In genomic region chr16:14159746-14160131, GRCm38 (mm10) we compare ENCODE assay signal across 8 mouse cellular contexts. TPM values are rescaled to one million over a fixed set of nuclear protein-coding genes. Genes with fewer than 3 reads are reported as not detected.
A peak's percentile ranks its signal among the peaks of the same experiment; 100 is the strongest.
DNase-seq lines count a peak whose midpoint lies in the region; ATAC-seq and TF ChIP-seq lines count a peak whose summit lies in the region.

No protein-coding gene starts in this region.

- H3K4me1 ChIP-seq in ES-Bruce4 (ENCODE audit: control insufficient read depth, insufficient read depth, low read length) = no peaks in the 10 kb centered on the region
- H3K4me1 ChIP-seq in bone marrow macrophage, adult 2 months (ENCODE audit: control insufficient read depth, insufficient read depth, low read length) = peaks cover 22% of the 10 kb centered on the region
- H3K4me1 ChIP-seq in heart, embryonic 15.5 days (replicated peaks) = peaks cover 27% of the 10 kb centered on the region

- no peak for TF ChIP-seq EP300 in ES-Bruce4 (IDR thresholded peaks at IDR 0.05; ENCODE audit: insufficient read depth, low read depth, low read length)

- ATAC-seq in erythroid progenitor cell, adult 5-6 weeks (replicated peaks; ENCODE audit: low FRiP score, poor library complexity, severe bottlenecking) = peak; percentile 53
- no peak for ATAC-seq in heart, embryonic 15.5 days (replicated peaks; ENCODE audit: insufficient number of reproducible peaks, insufficient read depth, low FRiP score, low read depth)
- ATAC-seq in neutrophil, adult 5-6 weeks (ENCODE audit: extremely low read depth, insufficient number of reproducible peaks, low FRiP score, poor library complexity, severe bottlenecking) = peak; percentile 28

- TF ChIP-seq CTCF in ES-Bruce4 (IDR thresholded peaks at IDR 0.05; ENCODE audit: low read depth, low read length) = no peak
- no peak for TF ChIP-seq CTCF in bone marrow macrophage, adult 2 months (IDR thresholded peaks at IDR 0.05; ENCODE audit: low read depth, low read length)

- H3K27me3 ChIP-seq in ES-Bruce4 (ENCODE audit: control insufficient read depth, insufficient read depth, low read length, poor library complexity, severe bottlenecking) = no peaks in the 10 kb centered on the region
- no peaks in the 10 kb centered on the region for H3K27me3 ChIP-seq in heart, embryonic 15.5 days

- no peak for TF ChIP-seq POLR2A in ES-Bruce4 (IDR thresholded peaks at IDR 0.05; ENCODE audit: insufficient read depth, low read length)
- no peak for TF ChIP-seq POLR2A in bone marrow macrophage, adult 2 months (IDR thresholded peaks at IDR 0.05; ENCODE audit: borderline replicate concordance, low read depth, low read length)

- H3K4me3 ChIP-seq in ES-Bruce4 (ENCODE audit: low read depth, low read length) = peak overlapping the region; percentile 83
- H3K4me3 ChIP-seq in bone marrow macrophage, adult 2 months (ENCODE audit: insufficient read depth, low read length) = peak overlapping the region; percentile 91
- peak overlapping the region; percentile 88 for H3K4me3 ChIP-seq in heart, embryonic 15.5 days

- H3K36me3 ChIP-seq in ES-Bruce4 (ENCODE audit: control insufficient read depth, insufficient read depth, low read length, poor library complexity, severe bottlenecking) = no peaks in the 10 kb centered on the region; the same call in 1 of the 2 replicates
- no peaks in the 10 kb centered on the region for H3K36me3 ChIP-seq in heart, embryonic 15.5 days

- H3K9me3 ChIP-seq in ES-Bruce4 (replicated peaks; ENCODE audit: control insufficient read depth, insufficient read depth, low read length, poor library complexity, severe bottlenecking) = no peaks in the 10 kb centered on the region
- H3K9me3 ChIP-seq in heart, embryonic 15.5 days (replicated peaks) = no peaks in the 10 kb centered on the region

- peak overlapping the region; percentile 81 for H3K4me2 ChIP-seq in heart, embryonic 15.5 days

- under 1% methylated on average over 10 of the region's 10 CpGs for WGBS in heart, embryonic 15.5 days

- H3K9ac ChIP-seq in ES-Bruce4 (ENCODE audit: low read depth, poor library complexity, severe bottlenecking) = peak overlapping the region; percentile 77
- peak overlapping the region; percentile 93 for H3K9ac ChIP-seq in heart, embryonic 15.5 days

- peak; percentile 75 to 84 for DNase-seq in kidney, postnatal 4 days
- DNase-seq in lung, adult 18-20 months = peak; percentile 77 to 84
- peak; percentile 71 for DNase-seq in testis, postnatal 14 days (ENCODE audit: low spot score)

- peak overlapping the region; percentile 95 for H3K27ac ChIP-seq in ES-Bruce4 (ENCODE audit: insufficient read depth, low read length)
- H3K27ac ChIP-seq in bone marrow macrophage, adult 2 months (ENCODE audit: insufficient read depth, low read depth, low read length) = peak overlapping the region; percentile 99
- peak overlapping the region; percentile 99 for H3K27ac ChIP-seq in heart, embryonic 15.5 days

RNA-seq across cellular contexts. Expression of gene Nde1, which starts 3.3 kb away (rescaled TPM):
- polyA plus RNA-seq in ES-Bruce4 (2011; ENCODE audit: insufficient read depth, insufficient read length, low read depth, missing spikeins) = 126 and 129 TPM in 2 replicates
- 67.5 and 69.0 TPM in 2 replicates for polyA plus RNA-seq in bone marrow macrophage, adult 2 months (2012; ENCODE audit: insufficient read depth, insufficient read length, missing spikeins)
- 258 and 271 TPM in 2 replicates for total RNA-seq in erythroid progenitor cell, adult 5-6 weeks (2015; ENCODE audit: low replicate concordance)
- 377 and 447 TPM in 2 replicates for total RNA-seq in erythroid progenitor cell, adult 5-6 weeks (2017; ENCODE audit: low replicate concordance)
- 63.0 and 74.3 TPM in 2 replicates for polyA plus RNA-seq in heart, embryonic 15.5 days (2015; fragmentation: Nextera tagmentation; extraction: Ambion mirVana)
- total RNA-seq in neutrophil, adult 5-6 weeks (2017) = 48.7 and 52.1 TPM in 2 replicates

RNA-seq across cellular contexts. Expression of gene Marf1, which starts 3.4 kb away (rescaled TPM):
- polyA plus RNA-seq in ES-Bruce4 (2011; ENCODE audit: insufficient read depth, insufficient read length, low read depth, missing spikeins) = 68.6 and 72.3 TPM in 2 replicates
- 57.7 and 62.3 TPM in 2 replicates for polyA plus RNA-seq in bone marrow macrophage, adult 2 months (2012; ENCODE audit: insufficient read depth, insufficient read length, missing spikeins)
- total RNA-seq in erythroid progenitor cell, adult 5-6 weeks (2015; ENCODE audit: low replicate concordance) = 62.9 and 82.9 TPM in 2 replicates
- total RNA-seq in erythroid progenitor cell, adult 5-6 weeks (2017; ENCODE audit: low replicate concordance) = 53.7 and 56.2 TPM in 2 replicates
- 9.5 and 9.7 TPM in 2 replicates for polyA plus RNA-seq in heart, embryonic 15.5 days (2015; fragmentation: Nextera tagmentation; extraction: Ambion mirVana)
- total RNA-seq in neutrophil, adult 5-6 weeks (2017) = 72.2 and 75.2 TPM in 2 replicates
